Mouse (Mus musculus) heart, adult 18-20 months (tissue): Measurements from ENCODE around the gene Tspan1. TPM values are rescaled to one million over a fixed set of nuclear protein-coding genes. Genes with fewer than 3 reads are reported as not detected.

Experiments
- DNase-seq, 2 experiments: peaks; one replicate each; pipeline ENCODE4 v3.0.0; 2021 to 2022; ENCODE audit warnings: mixed read lengths in 1 of 2
- long read RNA-seq, 2 experiments: library from polyadenylated mRNA; stranded (forward); transcript quantifications; one replicate each; pipeline ENCODE4 v2.0.0; 2021
- total RNA-seq, 2 experiments: library from RNA; stranded (reverse); gene quantifications; 2 replicates each; pipeline ENCODE4 v1.2.3; 2021

Tspan1 gene
- 1 to 10 TPM in 1 of 2 experiments, not detected in 1; 1.3 TPM for total RNA-seq
- long read RNA-seq, experiment 1: 0 reads
- long read RNA-seq, experiment 2: 0 reads

- DNase-seq: no peak
Observed at GRCm38 (mm10) chr4:116167404-116167803, at the start of gene Tspan1. Gene Tspan1 (minus strand): TSS chr4:116167601.

DNA sequence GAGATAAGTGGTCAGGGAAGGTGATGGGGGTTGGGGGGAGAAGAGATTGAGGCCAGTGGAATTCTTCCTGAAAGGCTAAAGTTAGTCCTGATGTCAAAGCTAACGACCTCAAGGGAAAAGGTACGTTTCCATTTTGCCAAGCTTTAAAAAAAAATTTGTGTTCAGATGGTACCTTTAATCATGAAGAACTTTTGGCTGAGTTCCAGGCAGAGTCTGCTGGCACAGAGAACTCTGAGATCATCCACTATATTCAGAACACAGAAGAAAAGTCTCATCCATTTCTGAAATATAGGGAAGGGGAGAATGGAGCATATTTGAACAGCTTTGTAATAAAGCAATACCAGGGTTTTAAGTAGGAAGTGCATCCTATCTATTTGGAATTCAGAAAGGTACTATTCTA lies 49.6 kb upstream of the Tspan1 start:
- DNase-seq: peak; percentile 14 to 30

DNA sequence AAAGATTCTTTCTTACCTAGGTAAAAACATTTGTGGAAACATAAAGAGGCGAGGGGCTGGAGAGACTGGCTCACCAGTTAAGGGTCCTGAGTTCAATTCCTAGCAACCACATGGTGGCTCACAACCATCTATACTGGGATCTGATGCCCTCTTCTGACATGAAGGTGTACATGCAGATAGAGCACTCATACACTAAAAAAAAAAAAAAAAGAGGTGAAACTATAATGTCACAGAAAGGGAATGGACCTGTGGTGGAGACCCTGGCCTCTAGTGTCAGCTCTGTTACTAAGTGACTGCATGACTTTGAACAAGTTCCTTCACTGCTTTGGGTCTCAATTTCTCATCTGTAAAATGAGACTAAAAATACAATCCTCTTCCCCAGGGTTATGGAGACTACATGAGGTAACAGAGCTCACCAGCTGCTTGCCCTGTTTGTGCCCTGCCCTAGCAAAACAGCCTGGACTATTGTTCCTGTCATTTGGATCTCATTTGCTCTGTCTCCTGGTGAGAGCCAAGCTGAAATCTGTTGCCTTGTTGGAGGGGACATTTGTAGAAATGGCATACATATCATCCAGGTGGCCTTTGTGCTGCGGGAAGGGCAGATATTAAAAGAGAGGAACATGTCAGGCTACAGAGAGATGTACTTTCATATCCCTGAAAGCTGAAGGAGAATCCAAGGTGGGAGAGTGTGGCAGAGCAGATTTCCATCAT lies 48.6 kb upstream of the Tspan1 start:
- no peak for DNase-seq

- DNase-seq: no peak
Observed at GRCm38 (mm10) chr4:116208891-116209290, 41.5 kb upstream of the Tspan1 start.

DNA sequence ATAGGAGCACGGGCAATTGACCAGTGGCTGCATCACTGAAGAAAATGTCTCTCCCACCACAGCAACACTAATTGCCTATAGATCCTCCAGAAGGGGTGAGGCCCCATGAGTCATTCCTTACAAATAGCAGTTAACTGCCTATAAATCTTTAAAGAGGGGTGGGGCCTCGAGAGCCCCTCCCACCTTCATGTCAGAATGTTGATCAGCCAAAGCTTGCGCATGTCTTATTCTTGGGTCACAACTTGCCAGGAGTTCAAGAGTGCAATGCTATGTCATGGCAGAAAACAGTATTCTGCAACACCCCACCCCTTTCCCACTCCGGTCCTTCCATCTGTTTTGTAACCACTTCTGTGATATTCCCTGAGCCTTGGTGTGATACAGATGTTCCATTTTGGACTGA lies 39.1 kb upstream of the Tspan1 start:
- no peak for DNase-seq

GRCm38 (mm10) chr4:116204422-116204821 lies 37.0 kb upstream of the Tspan1 start:
- DNase-seq: no peak

DNA sequence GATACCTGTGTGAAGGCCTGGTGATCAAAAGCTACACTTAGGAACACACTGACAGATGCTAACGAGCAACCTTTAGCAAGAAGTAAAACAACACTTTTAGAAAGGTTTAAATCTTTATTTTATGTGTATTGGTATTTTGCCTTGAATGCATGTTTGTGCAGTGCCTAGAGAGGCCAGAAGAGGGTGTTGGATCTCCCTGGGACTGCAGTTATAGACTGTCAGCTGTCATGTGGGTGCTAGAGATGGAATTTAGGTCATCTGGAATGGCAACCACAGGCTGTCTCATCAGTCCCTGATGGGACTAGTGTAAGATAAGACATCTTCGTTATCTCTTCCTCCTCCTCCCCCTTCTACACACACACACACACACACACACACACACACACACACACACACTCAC lies 31.0 kb upstream of the Tspan1 start:
- no peak for DNase-seq

DNA sequence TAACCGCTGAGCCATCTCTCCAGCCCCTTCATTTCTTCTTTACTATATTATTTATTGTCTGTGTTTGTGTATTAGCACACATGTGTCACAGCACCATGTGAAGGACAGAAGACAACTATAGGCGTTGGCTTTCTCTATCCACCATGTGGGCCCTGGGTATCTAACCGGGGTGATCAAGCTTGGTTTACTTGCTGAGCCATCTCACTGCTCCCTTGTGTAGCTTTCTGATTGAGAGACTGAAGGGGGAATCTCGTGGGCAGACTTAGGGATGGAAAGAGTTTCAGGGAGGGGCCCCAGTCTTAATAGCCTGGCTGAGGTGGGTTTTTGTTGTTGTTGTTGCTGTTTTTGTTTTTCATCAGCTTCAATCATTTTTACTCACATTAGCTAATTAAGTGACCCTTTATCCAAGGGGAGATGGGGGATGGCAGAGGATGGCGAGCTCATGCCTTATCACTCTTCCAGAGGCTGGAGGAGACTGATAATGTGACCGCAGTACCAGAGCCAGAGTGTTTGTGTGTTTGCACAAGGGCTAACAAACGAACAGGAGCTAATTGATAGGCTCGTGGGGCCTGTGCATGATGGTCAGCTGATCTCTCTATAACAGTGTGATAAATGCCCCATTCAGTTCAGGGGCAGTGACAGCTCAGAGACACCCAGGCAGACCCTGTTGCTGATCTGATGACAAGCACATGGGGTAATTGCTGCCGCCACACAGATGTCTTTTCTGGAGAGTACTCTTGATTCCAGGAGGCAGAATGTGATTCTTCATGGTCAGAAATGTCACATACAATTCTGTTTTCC lies 26.4 kb upstream of the Tspan1 start:
- no peak for DNase-seq

- peak in 1 of 2 experiments; percentile 26 for DNase-seq
Observed at GRCm38 (mm10) chr4:116192286-116192835, 25.0 kb upstream of the Tspan1 start.

GRCm38 (mm10) chr4:116185083-116185482 lies 17.7 kb upstream of the Tspan1 start:
- no peak for DNase-seq

DNA sequence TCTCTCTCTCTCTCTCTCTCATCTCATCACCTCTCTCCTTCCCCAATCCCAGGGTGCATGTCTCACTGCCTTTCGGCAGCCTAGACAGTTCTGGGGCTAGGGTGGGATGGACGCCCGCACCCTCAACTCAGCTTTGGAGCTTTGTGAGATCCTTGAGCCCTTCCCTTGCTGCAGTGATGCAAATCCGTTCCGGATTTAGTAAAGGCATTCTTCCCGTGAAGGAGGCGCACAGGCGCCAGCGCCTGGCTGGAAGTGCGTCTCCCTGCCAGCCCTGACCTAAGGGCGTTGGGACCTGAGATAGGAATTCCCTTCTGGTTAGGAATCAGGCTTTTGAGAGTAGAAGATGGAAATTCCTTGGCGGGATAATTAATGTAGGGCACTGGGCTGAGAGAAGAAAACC lies 15.3 kb upstream of the Tspan1 start:
- DNase-seq: peak; percentile 50 to 58

GRCm38 (mm10) chr4:116182079-116182478 lies 14.7 kb upstream of the Tspan1 start:
- DNase-seq: no peak

DNA sequence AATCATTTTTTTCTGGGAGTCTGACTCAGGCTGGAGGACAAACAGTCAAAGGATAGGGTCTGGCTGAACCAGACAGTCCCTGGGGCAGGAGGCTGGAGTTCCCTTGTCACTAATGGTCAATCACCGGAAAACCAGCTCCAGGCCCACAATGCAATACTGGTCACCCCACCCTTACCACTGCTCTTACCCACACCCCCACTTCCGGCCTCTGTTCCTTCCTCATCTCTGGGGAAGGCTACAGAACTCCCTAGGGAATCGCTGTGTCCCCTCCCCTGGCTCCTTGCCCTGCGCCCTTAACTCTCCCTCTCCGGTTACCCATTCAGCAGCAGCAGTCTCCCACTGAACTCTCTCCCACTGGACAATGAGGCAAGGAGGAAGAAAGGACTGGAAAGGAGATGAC lies 9.7 kb upstream of the Tspan1 start:
- DNase-seq: peak; percentile 88 to 94

DNA sequence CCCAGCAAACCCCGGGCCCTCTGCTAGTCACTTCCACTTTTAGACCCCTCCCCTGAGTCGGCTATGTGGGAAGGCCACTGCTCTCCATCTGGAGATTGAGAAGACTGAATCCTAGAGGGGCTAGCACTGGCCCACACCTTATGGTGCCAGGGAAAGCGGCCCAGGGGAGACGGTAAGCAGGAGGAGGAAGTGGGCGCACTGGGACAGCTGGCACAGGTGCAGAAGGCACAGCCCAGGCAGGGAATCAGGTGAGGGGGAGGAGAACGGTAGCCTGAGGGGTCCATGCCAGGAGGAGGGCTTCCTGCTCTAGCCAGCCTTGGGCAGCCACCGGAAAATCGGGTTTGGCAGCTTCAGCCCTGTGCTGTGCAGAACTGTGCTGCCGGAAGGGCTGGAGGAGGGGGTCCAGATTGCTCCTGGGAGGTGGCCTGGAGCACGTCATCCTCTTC lies 9.2 kb upstream of the Tspan1 start:
- DNase-seq: peak; percentile 65 to 82

- peak in 1 of 2 experiments; percentile 33 for DNase-seq
Observed at GRCm38 (mm10) chr4:116175711-116176542, 8.5 kb upstream of the Tspan1 start.

DNA sequence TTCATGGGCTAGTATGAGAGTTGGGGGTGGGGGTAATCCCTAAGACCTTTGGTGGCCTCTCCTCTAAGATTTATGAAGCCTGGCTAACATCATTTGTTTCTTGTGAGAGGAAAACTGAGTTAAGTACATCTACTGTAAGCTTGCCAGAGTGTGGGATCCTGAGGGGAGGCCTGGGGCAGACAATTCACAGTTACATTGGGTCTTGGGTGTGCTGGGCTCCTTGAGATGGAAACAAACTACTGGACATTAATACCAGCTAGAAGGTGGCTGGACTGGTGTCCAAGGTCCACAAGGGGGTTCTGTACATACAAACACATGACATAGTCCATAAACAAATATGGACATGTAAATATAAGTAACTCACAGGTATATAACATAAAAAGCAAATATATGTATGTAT lies 7.7 kb upstream of the Tspan1 start:
- DNase-seq: no peak

DNA sequence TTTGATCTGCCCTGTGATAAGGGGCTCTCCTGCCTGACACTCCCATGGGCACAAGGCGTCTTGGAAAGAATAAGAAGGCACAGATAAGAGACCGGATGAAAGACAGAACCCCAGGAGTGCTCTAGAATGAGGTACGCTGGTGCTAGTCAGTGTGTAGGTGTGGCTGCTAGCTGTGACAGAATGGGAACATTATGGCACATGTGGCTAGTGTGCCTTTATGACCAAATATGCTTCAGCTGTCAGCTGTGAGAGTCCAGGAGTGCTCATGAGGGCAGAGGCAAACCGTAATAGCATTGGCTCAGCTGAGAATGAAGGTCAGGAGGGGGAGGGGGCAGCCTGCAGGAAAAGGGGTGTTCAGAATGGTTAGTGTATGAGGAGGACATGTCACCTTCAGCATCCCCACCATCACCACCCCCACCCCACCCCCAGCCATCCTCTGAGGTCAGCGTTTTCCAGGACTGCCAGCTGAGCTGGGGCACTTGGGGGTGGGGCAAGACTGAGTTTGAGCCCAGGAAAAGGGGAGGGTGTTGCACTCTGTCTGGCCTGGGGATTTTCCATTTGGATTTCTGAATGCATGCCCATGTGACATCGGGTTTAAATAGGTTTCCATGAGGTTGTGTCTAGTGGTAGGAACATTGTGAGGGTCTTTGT lies 7.2 kb upstream of the Tspan1 start:
- peak; percentile 19 to 36 for DNase-seq

- no peak for DNase-seq
Observed at GRCm38 (mm10) chr4:116173752-116174151, 6.4 kb upstream of the Tspan1 start.

GRCm38 (mm10) chr4:116173072-116173471 lies 5.7 kb upstream of the Tspan1 start, which contains the start of the genes 1700042G07Rik and Gm49337:
Gene 1700042G07Rik (plus strand): TSS chr4:116173372.
Gene Gm49337 (plus strand): TSS chr4:116173384.
- no peak for DNase-seq

- no peak for DNase-seq
Observed at GRCm38 (mm10) chr4:116169353-116169672, 1.9 kb upstream of the Tspan1 start.

DNA sequence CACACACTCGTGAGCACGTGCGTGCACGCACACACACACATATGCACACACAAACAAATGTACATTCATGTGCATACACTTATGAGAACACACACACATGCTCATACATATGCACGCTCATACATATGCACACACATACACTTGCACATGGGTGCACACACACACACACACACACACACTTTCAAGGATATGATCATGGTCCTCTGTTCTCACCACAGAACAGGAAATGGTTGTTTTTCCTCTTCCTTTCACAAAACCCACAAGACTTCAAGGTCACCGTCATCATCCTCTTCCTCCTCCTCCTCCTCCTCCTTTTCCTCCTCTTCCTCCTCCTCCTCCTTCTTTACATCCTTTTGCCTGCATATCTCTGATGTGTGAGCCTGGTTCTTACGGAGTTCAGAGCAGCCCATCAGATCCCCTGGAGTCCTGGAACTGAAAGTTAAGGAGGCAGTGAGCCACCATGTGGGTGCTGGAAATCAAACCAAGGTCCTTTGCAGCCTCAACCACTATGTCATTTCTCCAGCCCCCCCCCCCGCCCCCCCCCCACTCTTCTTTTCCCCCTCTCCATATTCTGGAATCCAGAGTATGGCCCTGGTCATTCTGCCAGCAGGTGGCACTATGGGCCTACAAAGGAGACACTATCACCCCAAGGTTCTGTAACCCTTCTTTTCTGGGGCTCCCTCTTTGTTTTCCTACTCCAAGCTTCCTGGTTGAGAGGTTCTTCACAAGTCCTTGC lies 1.4 kb upstream of the Tspan1 start:
- peak; percentile 72 to 91 for DNase-seq
